Mouse (Mus musculus) spleen, postnatal 14 days (tissue): ENCODE data around the gene Pqlc3.
"Not testable (repeated sequence)": the region's sequence is repeated elsewhere in the genome, so short reads cannot be mapped to it uniquely, and the experiment has no call there.

ENCODE experiments used
- DNase-seq, 2 experiments: peaks; one replicate each; pipeline ENCODE4 v3.0.0; 2021 to 2022; ENCODE audit warnings: low spot score in 2 of 2

The Pqlc3 gene

GRCm38 (mm10) chr12:16999739-17000497 is at the start of gene Pqlc3:
Gene Pqlc3, minus strand, starts transcription at chr12:17000408.
- peak; percentile 83 to 87 for DNase-seq

DNA sequence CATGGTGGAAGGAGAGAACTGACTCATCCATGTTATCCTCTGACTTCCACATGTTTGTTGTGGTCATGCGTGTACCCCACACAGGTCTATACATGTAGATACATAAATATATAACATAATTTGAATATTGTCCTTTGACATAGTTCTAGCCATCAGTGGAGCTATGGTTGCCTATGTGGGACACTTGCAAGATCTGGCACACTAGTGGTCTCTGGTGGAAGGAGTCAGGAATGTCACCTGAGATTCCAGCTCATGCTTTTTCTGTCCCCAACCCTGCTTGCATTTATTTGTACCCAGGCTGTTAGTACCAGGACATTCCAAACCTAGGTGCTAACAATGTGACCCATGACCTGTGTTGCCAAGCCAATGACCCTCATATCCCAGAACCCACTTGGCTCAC is 49.6 kb upstream of the Pqlc3 start:
- no peak for DNase-seq

DNA sequence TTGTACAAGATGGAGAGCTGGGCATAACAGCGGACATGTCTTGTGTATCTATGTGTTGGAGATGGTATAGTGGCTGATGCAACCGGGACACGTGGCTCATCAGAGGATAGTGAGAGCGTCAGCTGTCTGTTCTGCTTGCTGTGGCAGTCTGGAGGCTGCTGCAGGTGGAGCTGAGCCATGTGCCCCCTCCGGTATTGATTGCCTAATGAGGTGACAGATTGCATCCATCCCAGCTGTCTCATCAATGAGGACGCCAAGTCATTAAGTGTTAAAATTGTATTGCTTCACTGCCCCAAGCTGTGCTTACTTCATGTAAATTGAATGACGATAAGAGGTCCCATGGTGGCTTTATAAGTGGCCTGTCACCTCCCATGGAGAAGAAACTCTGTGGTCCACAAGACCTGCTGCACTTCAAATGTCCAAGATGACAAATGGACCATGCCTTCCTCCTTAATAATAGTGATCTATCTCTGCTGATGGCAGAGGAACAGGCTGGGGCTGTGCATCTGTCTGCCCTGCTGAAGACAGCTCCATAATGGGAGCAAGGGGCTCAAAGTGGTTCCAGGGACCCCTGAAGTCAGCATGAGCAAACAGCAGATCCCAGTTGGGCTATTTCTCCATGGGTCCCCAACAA is 48.9 kb upstream of the Pqlc3 start:
- DNase-seq = no peak

DNA sequence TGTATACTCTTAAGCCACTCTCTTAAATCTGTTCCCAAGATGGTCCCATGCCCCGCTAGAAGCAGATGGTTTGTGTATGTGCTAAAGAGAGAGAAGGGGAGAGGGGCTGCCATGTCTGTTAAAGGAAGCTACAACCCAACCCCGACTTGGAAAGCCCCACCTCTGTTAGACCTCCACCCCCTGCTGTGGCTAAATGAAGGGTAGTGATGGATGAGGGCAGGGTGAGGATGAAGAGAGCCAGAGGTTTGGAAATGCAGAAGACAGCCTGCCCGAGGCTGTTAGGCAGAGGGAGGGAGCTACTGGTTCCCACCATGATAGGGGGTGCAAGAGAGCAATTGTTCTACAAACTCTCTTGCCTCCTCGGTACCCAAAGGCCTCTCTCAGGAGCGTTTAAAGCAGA is 43.1 kb upstream of the Pqlc3 start:
- no peak for DNase-seq

- no peak for DNase-seq
Observed at GRCm38 (mm10) chr12:17040567-17040966, 40.4 kb upstream of the Pqlc3 start.

DNA sequence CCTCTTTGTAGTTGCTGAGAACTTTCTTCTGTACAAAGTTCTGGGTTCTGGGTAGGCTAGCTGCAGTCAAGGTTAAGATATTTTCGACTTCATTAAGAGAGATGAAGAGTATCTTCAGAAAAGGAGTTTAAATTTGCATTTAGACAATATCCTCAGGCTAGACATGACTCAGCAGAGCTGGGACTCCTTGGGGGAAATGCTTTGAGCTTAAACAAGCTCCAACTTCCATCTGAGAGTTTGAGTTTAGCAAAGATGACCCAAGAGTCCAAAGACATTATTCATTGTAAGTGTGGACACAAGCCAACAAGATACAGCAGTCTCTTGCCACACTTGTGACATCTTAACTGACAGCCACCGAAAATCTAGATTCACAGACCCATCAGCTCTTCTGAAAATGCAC is 39.2 kb upstream of the Pqlc3 start:
- no peak for DNase-seq

- no peak for DNase-seq
Observed at GRCm38 (mm10) chr12:17038246-17038645, 38.0 kb upstream of the Pqlc3 start.

- DNase-seq = no peak
Observed at GRCm38 (mm10) chr12:17037053-17037610, 36.9 kb upstream of the Pqlc3 start.

- no peak for DNase-seq
Observed at GRCm38 (mm10) chr12:17036532-17036931, 36.3 kb upstream of the Pqlc3 start.

DNA sequence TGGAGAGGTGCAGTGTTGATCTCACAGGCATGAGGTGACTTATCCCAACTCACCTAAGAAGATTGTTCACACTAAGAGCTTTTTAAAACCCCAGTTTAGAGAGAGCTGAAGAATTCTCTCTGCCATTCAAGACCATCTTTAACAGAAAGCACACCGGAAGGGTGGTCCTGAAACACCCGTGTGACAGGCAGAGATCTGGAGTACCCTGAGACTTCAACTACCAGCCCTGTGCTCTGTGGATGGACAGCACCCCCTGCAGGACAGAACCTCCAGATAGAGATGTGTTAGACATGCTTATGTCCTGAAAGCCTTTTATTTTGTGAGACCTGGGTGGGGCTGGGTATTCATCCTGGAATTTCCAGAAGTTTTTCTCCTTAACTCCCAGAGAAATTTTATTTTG is 34.9 kb upstream of the Pqlc3 start:
- DNase-seq = peak; percentile 19 to 37

GRCm38 (mm10) chr12:17034671-17035070 is 34.5 kb upstream of the Pqlc3 start:
- no peak for DNase-seq

- no peak for DNase-seq
Observed at GRCm38 (mm10) chr12:17033464-17033841, 33.2 kb upstream of the Pqlc3 start.

DNA sequence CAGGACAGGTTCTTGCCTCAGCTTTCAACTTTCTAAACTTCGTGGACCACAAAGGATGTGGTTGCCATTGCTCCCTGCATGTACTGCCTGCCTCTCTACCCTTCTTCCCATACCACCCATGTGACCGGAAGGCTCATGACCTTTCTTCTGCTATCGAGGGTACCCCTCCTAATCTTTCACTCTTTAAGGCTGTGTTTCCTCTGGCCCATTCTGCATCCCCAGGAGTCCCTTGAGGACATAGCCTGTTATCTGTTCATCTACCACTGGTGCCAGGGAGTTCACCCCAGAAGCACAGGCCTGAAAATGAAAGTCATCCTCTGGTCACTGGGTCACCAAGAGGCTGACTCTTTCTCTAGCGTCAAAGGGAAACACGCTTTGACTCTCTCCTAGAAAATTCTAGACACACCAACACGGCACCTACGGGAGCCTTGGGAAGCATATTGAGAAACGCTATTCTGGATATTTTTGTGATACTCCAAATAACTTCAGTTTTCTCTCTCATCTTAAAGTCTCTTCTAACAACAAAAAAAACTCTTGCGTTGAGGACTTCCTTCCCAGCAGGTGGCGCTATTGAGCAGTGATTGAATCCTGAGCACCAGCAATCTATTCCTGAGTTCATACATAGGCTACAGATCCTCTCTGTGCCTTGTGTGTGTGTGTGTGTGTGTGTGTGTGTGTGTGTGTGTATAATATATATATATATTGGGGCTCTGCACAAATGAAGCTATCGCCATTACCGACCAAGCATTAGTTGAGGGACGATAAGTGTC is 32.7 kb upstream of the Pqlc3 start:
- DNase-seq = peak; percentile 32 to 71

DNA sequence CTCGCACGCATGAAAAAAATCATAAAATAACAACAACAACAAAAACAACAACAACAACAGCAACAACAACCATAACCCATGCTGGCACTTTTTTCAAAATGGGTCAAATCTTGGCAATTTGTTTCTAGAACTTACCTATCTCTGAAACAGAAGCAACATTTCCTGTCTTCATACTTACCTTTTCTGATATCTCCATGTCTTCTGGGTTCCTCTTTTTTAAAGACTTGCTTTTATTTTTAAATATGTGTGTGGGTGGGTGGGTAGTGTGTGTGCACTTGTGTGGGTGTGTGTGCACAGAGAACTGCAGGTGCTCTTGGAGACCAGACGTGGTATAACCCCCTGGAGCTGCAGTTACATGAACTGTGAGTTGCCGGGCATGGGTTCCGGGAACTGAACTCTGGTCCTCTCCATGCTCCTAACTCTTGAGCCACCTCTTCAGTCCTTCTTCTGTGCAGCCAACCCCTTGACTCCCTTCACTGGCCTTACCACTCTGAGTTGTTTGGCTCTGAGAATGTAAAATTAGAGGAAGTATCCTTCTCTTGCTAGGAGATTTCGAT is 24.4 kb upstream of the Pqlc3 start:
- no peak for DNase-seq

- no peak for DNase-seq
Observed at GRCm38 (mm10) chr12:17022145-17022544, 21.9 kb upstream of the Pqlc3 start.

DNA sequence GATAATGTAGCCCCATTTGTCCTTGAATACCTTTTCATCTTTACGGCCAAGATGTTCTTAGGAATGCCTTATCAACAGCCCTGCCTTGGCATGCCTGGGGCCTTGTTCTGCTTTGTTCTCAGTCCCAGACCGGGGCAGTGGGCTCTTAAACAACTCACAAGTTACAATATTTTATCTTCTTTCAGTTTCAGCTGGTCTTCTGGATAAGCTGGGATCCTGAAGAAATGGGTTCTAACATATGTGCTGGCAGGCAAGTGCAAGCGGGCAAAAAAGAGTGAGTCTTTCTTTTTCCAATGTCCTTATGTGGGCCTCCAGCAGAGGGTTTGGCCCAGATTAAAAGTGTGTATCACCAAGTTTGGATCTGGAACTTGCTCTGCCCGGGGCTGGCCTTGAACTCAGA is 20.9 kb upstream of the Pqlc3 start:
- not testable (repeated sequence) for DNase-seq

- peak; percentile 29 to 53 for DNase-seq
Observed at GRCm38 (mm10) chr12:17018468-17018867, 18.3 kb upstream of the Pqlc3 start.

- no peak for DNase-seq
Observed at GRCm38 (mm10) chr12:17015711-17016110, 15.5 kb upstream of the Pqlc3 start.

- no peak for DNase-seq
Observed at GRCm38 (mm10) chr12:17012067-17012899, 12.1 kb upstream of the Pqlc3 start.

DNA sequence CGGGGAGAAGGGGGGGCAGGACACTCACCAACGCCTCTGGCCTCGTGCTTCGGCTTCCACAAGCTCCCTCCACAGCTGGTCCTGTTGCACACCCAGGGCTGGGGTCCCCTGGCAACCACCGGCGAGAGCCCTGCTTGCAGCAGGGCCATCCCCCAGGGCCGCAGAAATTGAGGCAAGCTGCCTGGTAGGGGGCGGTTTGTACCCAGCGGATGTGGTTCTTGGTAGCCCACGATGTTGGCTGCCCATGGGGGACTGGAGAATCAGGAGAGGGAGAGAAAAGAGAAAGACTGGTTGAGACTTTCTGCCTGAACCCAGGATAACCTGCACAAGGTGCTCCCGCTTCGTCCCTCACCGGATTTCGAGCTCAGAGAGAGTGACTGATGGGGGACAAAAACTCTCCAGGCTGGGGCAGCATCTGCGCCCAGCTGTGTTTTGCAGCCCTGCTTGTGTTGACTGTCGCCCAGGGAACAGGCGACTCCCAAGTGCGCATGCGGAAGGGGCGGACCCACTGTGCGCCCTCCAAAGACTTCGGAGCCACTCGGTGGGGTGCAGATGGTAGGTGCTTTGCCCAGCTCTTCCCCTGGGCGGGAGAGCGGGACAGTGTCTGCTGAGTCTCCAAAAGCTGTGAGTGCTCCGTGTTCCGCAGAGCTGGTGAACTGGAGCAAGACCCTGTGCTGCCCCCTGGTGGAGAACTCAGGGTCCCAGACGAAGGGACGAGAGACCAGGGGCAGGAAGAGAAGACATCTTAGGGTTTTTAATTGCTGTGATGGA is 11.1 kb upstream of the Pqlc3 start, which contains the start of gene 2410004P03Rik:
TSS of gene 2410004P03Rik (minus strand) at position 628 of the 771 bp plus-strand sequence.
- peak; percentile 63 to 76 for DNase-seq
